Mouse (Mus musculus) CD4-positive, CD25-positive, alpha-beta regulatory T cell, adult 2 months (primary cell): Measurements from ENCODE around the gene Cox6b1.
A peak's percentile ranks its signal among the peaks of the same experiment; 100 is the strongest.

Experiments
- DNase-seq: peaks from one replicate; pipeline ENCODE4 v3.0.0-alpha.2; 2012; ENCODE audit warnings: low read depth, low spot score

The Cox6b1 gene

GRCm38 (mm10) chr7:30625530-30626384 is at the start of gene Cox6b1:
Cox6b1 (minus strand) TSS chr7:30626151.
- peak; percentile 96 for DNase-seq

- no peak for DNase-seq
Measured at GRCm38 (mm10) chr7:30671480-30671879, 45.5 kb upstream of the Cox6b1 start, which contains the start of gene Pmis2. Pmis2 (minus strand) TSS chr7:30671605.

- peak; percentile 66 for DNase-seq
Measured at GRCm38 (mm10) chr7:30669229-30669628, 43.3 kb upstream of the Cox6b1 start.

GRCm38 (mm10) chr7:30665321-30665720 is 39.4 kb upstream of the Cox6b1 start:
- DNase-seq, result peak; percentile 17

GRCm38 (mm10) chr7:30664529-30665200 is 38.7 kb upstream of the Cox6b1 start, which contains the start of gene Haus5:
Haus5 (minus strand) TSS chr7:30664994.
- DNase-seq, result peak; percentile 97

- DNase-seq, result peak; percentile 99
Measured at GRCm38 (mm10) chr7:30649591-30650540, 23.9 kb upstream of the Cox6b1 start, which contains the start of gene Rbm42. Rbm42 (minus strand) TSS chr7:30650317.

- DNase-seq, result no peak
Measured at GRCm38 (mm10) chr7:30639083-30639482, 13.1 kb upstream of the Cox6b1 start.

- no peak for DNase-seq
Measured at GRCm38 (mm10) chr7:30636395-30636794, 10.4 kb upstream of the Cox6b1 start.

- no peak for DNase-seq
Measured at GRCm38 (mm10) chr7:30635752-30636151, 9.8 kb upstream of the Cox6b1 start, which contains the start of gene Etv2. Etv2 (minus strand) TSS chr7:30635852.

GRCm38 (mm10) chr7:30634621-30635020 is 8.7 kb upstream of the Cox6b1 start:
- DNase-seq, result peak; percentile 72

- DNase-seq, result no peak
Measured at GRCm38 (mm10) chr7:30633762-30634412, 7.9 kb upstream of the Cox6b1 start.

- DNase-seq, result no peak
Measured at GRCm38 (mm10) chr7:30629013-30629412, 3.1 kb upstream of the Cox6b1 start.

GRCm38 (mm10) chr7:30626647-30627046 is 696 bp upstream of the Cox6b1 start:
- no peak for DNase-seq

GRCm38 (mm10) chr7:30619202-30619601 is 6.7 kb downstream of the Cox6b1 start:
- DNase-seq, result peak; percentile 63

GRCm38 (mm10) chr7:30618658-30619057 is 7.3 kb downstream of the Cox6b1 start:
- DNase-seq, result no peak

- DNase-seq, result no peak
Measured at GRCm38 (mm10) chr7:30615049-30615760, 10.7 kb downstream of the Cox6b1 start.

- peak; percentile 63 for DNase-seq
Measured at GRCm38 (mm10) chr7:30614454-30614853, 11.5 kb downstream of the Cox6b1 start.

- DNase-seq, result peak; percentile 79
Measured at GRCm38 (mm10) chr7:30613529-30614112, 12.3 kb downstream of the Cox6b1 start.

- DNase-seq, result no peak
Measured at GRCm38 (mm10) chr7:30612654-30613402, 13.1 kb downstream of the Cox6b1 start, which contains the start of gene Upk1a. Upk1a (minus strand) TSS chr7:30612847.
